Mouse (Mus musculus) midbrain, embryonic 14.5 days (tissue): ENCODE measurements at regions not wholly inside any gene's neighbourhood (a gene's known extent, or its start where the extent isn't known, plus 50 kb on each side); places are given as distances from the start of the nearest gene placed in this dataset.

ENCODE experiments used
- ATAC-seq: fragments of 200-750 bp; cut with Nextera tagmentation; 2 replicates; pipeline ENCODE4 v1.8.0; 2017; ENCODE audit warnings: moderate number of reproducible peaks, moderate library complexity; ENCODE audit not compliant: low FRiP score, low TSS enrichment
- DNase-seq: peaks from one replicate; pipeline ENCODE4 v3.0.0-alpha.2; 2015
- H3K27ac ChIP-seq: fragments of 300-500 bp; sonication (generic); replicated peaks from 2 replicates; pipeline ENCODE4 v1.5.1; 2014; ENCODE audit warnings: mild to moderate bottlenecking, low read depth, low read length, moderate library complexity
- H3K27me3 ChIP-seq: fragments of 300-500 bp; sonication (generic); 2 replicates; pipeline ENCODE4 v1.6.1; 2014; ENCODE audit warnings: low read length, control low read depth, mixed read lengths; ENCODE audit not compliant: control insufficient read depth, insufficient read depth
- H3K36me3 ChIP-seq: fragments of 300-500 bp; sonication (generic); 2 replicates; pipeline ENCODE4 v1.6.1; 2014; ENCODE audit warnings: low read length, control low read depth; ENCODE audit not compliant: control insufficient read depth, insufficient read depth
- H3K4me1 ChIP-seq: fragments of 300-500 bp; sonication (generic); 2 replicates; pipeline ENCODE4 v1.6.1; 2014; ENCODE audit warnings: mild to moderate bottlenecking, antibody characterized with exemption, low read length, control low read depth; ENCODE audit not compliant: control insufficient read depth, insufficient read depth
- H3K4me2 ChIP-seq: fragments of 300-500 bp; sonication (generic); 2 replicates; pipeline ENCODE4 v1.6.1; 2014; ENCODE audit warnings: mild to moderate bottlenecking, low read length, moderate library complexity
- H3K4me3 ChIP-seq: fragments of 300-500 bp; sonication (generic); replicated peaks from 2 replicates; pipeline ENCODE4 v1.5.1; 2014; ENCODE audit warnings: low read depth, low read length
- H3K9ac ChIP-seq: fragments of 300-500 bp; sonication (generic); replicated peaks from 2 replicates; pipeline ENCODE4 v1.6.1; 2014; ENCODE audit warnings: mild to moderate bottlenecking, low read length, moderate library complexity
- H3K9me3 ChIP-seq: fragments of 300-500 bp; sonication (generic); 2 replicates; pipeline ENCODE4 v1.6.1; 2016; ENCODE audit warnings: low read length, control low read depth, mixed read lengths; ENCODE audit not compliant: control insufficient read depth
- WGBS: fragments of 180-500 bp; shearing (Covaris S2); extraction: QIAGEN DNeasy Blood & Tissue Kit; methylation state at CpG from one replicate; pipeline ENCODE4 v1.1.7; 2014; 5-methylcytosine and 5-hydroxymethylcytosine counted together

GRCm38 (mm10) chr9:12157157-12157556, 1088.5 kb downstream of the Jrkl start:
- H3K27ac ChIP-seq, result no peak overlapping the region
- no peaks in the 10 kb centered on the region for H3K27me3 ChIP-seq
- no peak overlapping the region for H3K4me2 ChIP-seq
- 51% methylated on average over 2 of the region's 2 CpGs for WGBS
- no peaks in the 10 kb centered on the region for H3K4me1 ChIP-seq
- no peak overlapping the region for H3K9ac ChIP-seq
- ATAC-seq (no peak), DNase-seq (no peak)
- H3K4me3 ChIP-seq, result no peak overlapping the region
- H3K9me3 ChIP-seq, result no peaks in the 10 kb centered on the region
- no peaks in the 10 kb centered on the region for H3K36me3 ChIP-seq

- no peak overlapping the region for H3K9ac ChIP-seq
- H3K4me3 ChIP-seq, result no peak overlapping the region
- H3K4me2 ChIP-seq, result no peak overlapping the region
- H3K36me3 ChIP-seq, result no peaks in the 10 kb centered on the region
- DNase-seq (peak; percentile 5), ATAC-seq (no peak)
- no peaks in the 10 kb centered on the region for H3K4me1 ChIP-seq
- H3K9me3 ChIP-seq, result no peaks in the 10 kb centered on the region
- no peak overlapping the region for H3K27ac ChIP-seq
- H3K27me3 ChIP-seq, result no peaks in the 10 kb centered on the region
These were observed 1132.3 kb downstream of the Jrkl start for GRCm38 (mm10) chr9:12113374-12113773.
